Mouse (Mus musculus): Measurements from ENCODE around the gene Syt17.

GRCm38 (mm10) chr7:118478835-118479312, 30.9 kb upstream of the Syt17 start:
- TF ChIP-seq EP300 (IDR thresholded peaks at IDR 0.05; ENCODE audit: insufficient read depth, low read depth, low read length) = peak; percentile 59; the same call in 1 of the 2 replicates
- peak; percentile 41 for TF ChIP-seq CTCF (IDR thresholded peaks at IDR 0.05)
- TF ChIP-seq POLR2A (IDR thresholded peaks at IDR 0.05; ENCODE audit: insufficient read depth, low read depth, low read length) = peak; percentile 24; the same call in 1 of the 2 replicates
